Mouse (Mus musculus): ENCODE measurements around the gene Opcml. TPM values are rescaled to one million over a fixed set of nuclear protein-coding genes. Genes with fewer than 3 reads are reported as not detected.

Opcml gene
- polyA plus RNA-seq, 1 experiment = 1.3 TPM

DNA sequence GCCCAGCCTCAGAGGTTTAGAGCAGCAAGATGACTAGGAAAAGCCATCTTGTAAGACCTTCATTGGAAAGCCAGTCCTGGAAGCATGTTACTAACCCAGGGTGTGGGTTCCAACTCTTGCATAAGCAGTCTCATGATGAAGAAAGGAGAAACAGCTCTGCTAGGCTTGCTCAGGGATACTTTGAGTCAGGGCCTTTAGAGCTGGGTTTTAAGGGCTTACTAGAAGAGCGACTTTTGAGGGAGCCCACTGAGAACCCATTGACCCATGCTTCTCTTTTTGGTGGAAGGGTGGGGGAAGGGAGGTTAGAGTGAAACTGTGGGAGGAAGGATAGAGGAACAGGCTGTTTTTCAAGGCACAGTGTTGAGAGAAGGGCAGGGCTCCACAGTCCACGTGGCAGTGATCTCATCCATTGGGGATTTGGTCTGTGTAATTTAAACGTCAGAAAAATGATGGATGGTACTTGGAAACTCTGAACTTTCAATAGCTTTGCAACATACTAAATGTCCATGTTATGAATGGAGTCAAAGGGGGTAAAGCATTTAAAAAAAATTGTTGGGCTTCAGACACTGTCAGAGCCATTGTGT is 22.7 kb downstream of the Opcml start:
- H3K4me1 ChIP-seq (ENCODE audit: control insufficient read depth, insufficient read depth, low read length) = no peaks in the 10 kb centered on the region
- TF ChIP-seq POLR2A (IDR thresholded peaks at IDR 0.05; ENCODE audit: borderline replicate concordance, control insufficient read depth, low read depth, low read length) = no peak
- H3K4me3 ChIP-seq (replicated peaks; ENCODE audit: control insufficient read depth, low read depth, low read length) = no peak overlapping the region
- WGBS = 19% methylated on average over 3 of the region's 3 CpGs
- no peak overlapping the region for H3K27ac ChIP-seq (ENCODE audit: control insufficient read depth, insufficient read depth, low read depth, low read length, poor library complexity)

- 25% methylated on average over 2 of the region's 2 CpGs for WGBS
- no peak overlapping the region for H3K4me3 ChIP-seq (replicated peaks; ENCODE audit: control insufficient read depth, low read depth, low read length)
- no peaks in the 10 kb centered on the region for H3K4me1 ChIP-seq (ENCODE audit: control insufficient read depth, insufficient read depth, low read length)
- no peak for TF ChIP-seq CTCF (IDR thresholded peaks at IDR 0.05; ENCODE audit: control insufficient read depth, insufficient read depth, low read length)
- no peak for TF ChIP-seq POLR2A (IDR thresholded peaks at IDR 0.05; ENCODE audit: borderline replicate concordance, control insufficient read depth, low read depth, low read length)
- H3K27ac ChIP-seq (ENCODE audit: control insufficient read depth, insufficient read depth, low read depth, low read length, poor library complexity) = no peak overlapping the region
These were observed 23.6 kb downstream of the Opcml start for GRCm38 (mm10) chr9:27814161-27814560.

DNA sequence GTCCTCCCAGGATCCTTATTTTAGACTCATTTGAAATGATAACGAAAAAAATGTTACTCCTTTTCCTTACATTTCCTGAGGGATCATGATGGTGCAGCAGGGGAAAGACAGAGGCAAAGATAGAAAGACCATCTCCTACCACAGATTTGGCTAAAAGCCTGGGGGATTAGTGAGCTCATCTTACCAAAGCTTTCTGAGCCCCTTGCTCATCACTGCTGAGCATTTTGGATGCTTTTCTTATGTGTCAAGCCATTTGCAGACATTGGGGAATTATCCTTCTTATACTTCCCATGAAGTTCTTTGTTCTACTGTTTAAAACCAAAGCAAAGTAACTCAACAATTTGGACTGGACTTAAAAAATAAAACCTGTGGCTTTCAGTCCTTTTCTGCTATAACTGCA is 30.6 kb downstream of the Opcml start:
- WGBS = 43% methylated on average over 1 of the region's 1 CpGs
- no peak overlapping the region for H3K27ac ChIP-seq (ENCODE audit: control insufficient read depth, insufficient read depth, low read depth, low read length, poor library complexity)
- no peak for TF ChIP-seq POLR2A (IDR thresholded peaks at IDR 0.05; ENCODE audit: borderline replicate concordance, control insufficient read depth, low read depth, low read length)
- TF ChIP-seq CTCF (IDR thresholded peaks at IDR 0.05; ENCODE audit: control insufficient read depth, insufficient read depth, low read length) = no peak
- no peak overlapping the region for H3K4me3 ChIP-seq (replicated peaks; ENCODE audit: control insufficient read depth, low read depth, low read length)
- H3K4me1 ChIP-seq (ENCODE audit: control insufficient read depth, insufficient read depth, low read length) = no peaks in the 10 kb centered on the region

- no peaks in the 10 kb centered on the region for H3K4me1 ChIP-seq (ENCODE audit: control insufficient read depth, insufficient read depth, low read length)
- TF ChIP-seq CTCF (IDR thresholded peaks at IDR 0.05; ENCODE audit: control insufficient read depth, insufficient read depth, low read length) (no peak), POLR2A (IDR thresholded peaks at IDR 0.05; ENCODE audit: borderline replicate concordance, control insufficient read depth, low read depth, low read length) (no peak)
- 82% methylated on average over 6 of the region's 6 CpGs for WGBS
- H3K27ac ChIP-seq (ENCODE audit: control insufficient read depth, insufficient read depth, low read depth, low read length, poor library complexity) = no peak overlapping the region
- no peak overlapping the region for H3K4me3 ChIP-seq (replicated peaks; ENCODE audit: control insufficient read depth, low read depth, low read length)
These were observed 32.1 kb downstream of the Opcml start for GRCm38 (mm10) chr9:27822681-27823080.

DNA sequence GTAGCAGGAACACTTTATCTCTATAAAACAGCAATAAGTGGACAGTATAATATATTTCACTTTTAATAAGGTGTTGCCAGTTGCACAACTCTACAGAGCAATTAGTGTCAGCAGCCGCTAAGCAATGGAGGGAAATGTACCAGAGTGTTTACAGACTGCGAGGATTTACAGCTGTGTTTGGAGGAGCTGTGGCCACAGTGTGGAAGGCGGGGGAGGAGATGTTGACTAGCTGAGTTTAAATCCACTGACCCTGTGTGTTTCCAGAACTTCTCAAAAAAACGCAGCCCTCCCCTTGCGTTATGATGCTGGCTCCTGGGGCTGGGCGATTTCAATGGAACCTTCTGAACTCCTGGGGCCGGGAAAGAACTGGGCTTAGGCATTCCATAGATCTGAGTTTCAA is 33.8 kb downstream of the Opcml start:
- Histone ChIP-seq H3K4me1 (ENCODE audit: control insufficient read depth, insufficient read depth, low read length) (no peaks in the 10 kb centered on the region), H3K27ac (ENCODE audit: control insufficient read depth, insufficient read depth, low read depth, low read length, poor library complexity) (no peak overlapping the region), H3K4me3 (replicated peaks; ENCODE audit: control insufficient read depth, low read depth, low read length) (no peak overlapping the region)
- 51% methylated on average over 7 of the region's 7 CpGs for WGBS
- no peak for TF ChIP-seq POLR2A (IDR thresholded peaks at IDR 0.05; ENCODE audit: borderline replicate concordance, control insufficient read depth, low read depth, low read length)
- TF ChIP-seq CTCF (IDR thresholded peaks at IDR 0.05; ENCODE audit: control insufficient read depth, insufficient read depth, low read length) = no peak

- Histone ChIP-seq H3K4me1 (ENCODE audit: control insufficient read depth, insufficient read depth, low read length) (no peaks in the 10 kb centered on the region), H3K27ac (ENCODE audit: control insufficient read depth, insufficient read depth, low read depth, low read length, poor library complexity) (no peak overlapping the region), H3K4me3 (replicated peaks; ENCODE audit: control insufficient read depth, low read depth, low read length) (no peak overlapping the region)
- TF ChIP-seq CTCF (IDR thresholded peaks at IDR 0.05; ENCODE audit: control insufficient read depth, insufficient read depth, low read length) = no peak
- no peak for TF ChIP-seq POLR2A (IDR thresholded peaks at IDR 0.05; ENCODE audit: borderline replicate concordance, control insufficient read depth, low read depth, low read length)
- WGBS = 63% methylated on average over 5 of the region's 5 CpGs
These were observed 39.9 kb downstream of the Opcml start for GRCm38 (mm10) chr9:27830519-27830918.

DNA sequence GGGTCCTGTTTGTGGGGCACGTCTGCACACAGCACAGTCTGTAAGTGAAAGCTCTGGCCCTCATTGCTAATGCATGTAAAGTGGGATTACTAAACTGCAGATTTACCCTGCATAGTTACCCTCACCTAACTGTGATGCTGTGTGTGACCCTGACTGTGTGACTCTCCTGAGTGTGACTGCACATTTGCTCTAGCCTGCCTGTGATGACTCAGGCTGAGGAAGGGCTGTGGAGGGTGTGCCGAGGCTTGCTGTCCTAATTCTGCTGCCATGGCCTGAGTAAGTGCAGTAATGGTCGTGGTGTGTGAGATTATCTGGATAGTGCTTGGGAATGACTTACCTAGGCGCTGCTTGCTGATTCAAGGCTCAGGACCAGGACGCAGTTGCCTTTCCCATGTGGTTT is 52.2 kb downstream of the Opcml start:
- TF ChIP-seq CTCF (IDR thresholded peaks at IDR 0.05; ENCODE audit: control insufficient read depth, insufficient read depth, low read length) = no peak
- no peaks in the 10 kb centered on the region for H3K4me1 ChIP-seq (ENCODE audit: control insufficient read depth, insufficient read depth, low read length)
- H3K27ac ChIP-seq (ENCODE audit: control insufficient read depth, insufficient read depth, low read depth, low read length, poor library complexity) = no peak overlapping the region
- WGBS = 69% methylated on average over 5 of the region's 5 CpGs
- H3K4me3 ChIP-seq (replicated peaks; ENCODE audit: control insufficient read depth, low read depth, low read length) = no peak overlapping the region

GRCm38 (mm10) chr9:27871624-27872023 is 81.0 kb downstream of the Opcml start:
- TF ChIP-seq CTCF (IDR thresholded peaks at IDR 0.05; ENCODE audit: control insufficient read depth, insufficient read depth, low read length) = no peak
- Histone ChIP-seq H3K27ac (ENCODE audit: control insufficient read depth, insufficient read depth, low read depth, low read length, poor library complexity) (no peak overlapping the region), H3K4me3 (replicated peaks; ENCODE audit: control insufficient read depth, low read depth, low read length) (no peak overlapping the region), H3K4me1 (ENCODE audit: control insufficient read depth, insufficient read depth, low read length) (no peaks in the 10 kb centered on the region)
- WGBS = 70% methylated on average over 3 of the region's 3 CpGs

GRCm38 (mm10) chr9:27889636-27890035 is 99.1 kb downstream of the Opcml start:
- no peak for TF ChIP-seq POLR2A (IDR thresholded peaks at IDR 0.05; ENCODE audit: borderline replicate concordance, control insufficient read depth, low read depth, low read length)
- TF ChIP-seq CTCF (IDR thresholded peaks at IDR 0.05; ENCODE audit: control insufficient read depth, insufficient read depth, low read length) = no peak
- H3K4me3 ChIP-seq (replicated peaks; ENCODE audit: control insufficient read depth, low read depth, low read length) = no peak overlapping the region
- no peak overlapping the region for H3K27ac ChIP-seq (ENCODE audit: control insufficient read depth, insufficient read depth, low read depth, low read length, poor library complexity)
- 76% methylated on average over 5 of the region's 5 CpGs for WGBS
- no peaks in the 10 kb centered on the region for H3K4me1 ChIP-seq (ENCODE audit: control insufficient read depth, insufficient read depth, low read length)
